Mouse (Mus musculus): ENCODE results near the gene Comt.

DNA sequence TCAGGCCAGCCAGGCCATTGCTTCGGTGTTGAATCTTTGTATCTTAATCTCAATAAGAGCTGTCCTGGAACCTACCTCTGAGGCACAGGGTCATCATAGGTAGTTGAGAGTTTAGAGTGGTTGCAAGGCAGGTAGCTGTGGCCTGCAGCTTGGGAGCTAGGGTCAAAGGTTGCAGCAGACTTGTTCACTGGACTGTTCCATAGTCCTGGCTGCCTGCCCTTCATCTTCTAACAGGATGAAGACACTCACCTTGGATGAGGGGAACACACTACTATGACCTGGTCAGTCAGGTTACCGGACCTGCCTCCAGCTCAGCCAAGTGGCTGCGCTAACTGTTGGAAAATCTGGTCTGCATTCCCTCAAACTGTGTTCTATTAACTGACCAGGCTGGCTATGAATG lies 35.5 kb downstream of the Comt start:
- no peak for TF ChIP-seq TAL1 (IDR thresholded peaks at IDR 0.05; ENCODE audit: low read length)
- TF ChIP-seq GATA1 (IDR thresholded peaks at IDR 0.05; ENCODE audit: low read length), result no peak
